Mouse (Mus musculus) liver, embryonic 15.5 days (tissue): ENCODE data around the gene Ccdc107. TPM values are rescaled to one million over a fixed set of nuclear protein-coding genes. Genes with fewer than 3 reads are reported as not detected.

Experiments used
- ATAC-seq: fragments of 200-750 bp; cut with Nextera tagmentation; 2 replicates; pipeline ENCODE4 v1.8.0; 2017; ENCODE audit warnings: moderate number of reproducible peaks, mild to moderate bottlenecking, moderate library complexity; ENCODE audit not compliant: insufficient read depth
- H3K27ac ChIP-seq: fragments of 300-500 bp; sonication (generic); replicated peaks from 2 replicates; pipeline ENCODE4 v1.5.1; 2015; ENCODE audit warnings: mild to moderate bottlenecking, inconsistent platforms
- H3K27me3 ChIP-seq: fragments of 300-500 bp; sonication (generic); 2 replicates; pipeline ENCODE4 v1.6.1; 2015; ENCODE audit warnings: mild to moderate bottlenecking, inconsistent platforms
- H3K36me3 ChIP-seq: fragments of 300-500 bp; sonication (generic); replicated peaks from 2 replicates; pipeline ENCODE4 v1.6.1; 2015; ENCODE audit warnings: moderate library complexity, mild to moderate bottlenecking, inconsistent platforms
- H3K4me1 ChIP-seq: fragments of 300-500 bp; sonication (generic); replicated peaks from 2 replicates; pipeline ENCODE4 v1.6.1; 2015; ENCODE audit warnings: inconsistent platforms
- H3K4me2 ChIP-seq: fragments of 300-500 bp; sonication (generic); 2 replicates; pipeline ENCODE4 v1.6.1; 2015; ENCODE audit warnings: moderate library complexity, mild to moderate bottlenecking, inconsistent platforms
- H3K4me3 ChIP-seq: fragments of 300-500 bp; sonication (generic); replicated peaks from 2 replicates; pipeline ENCODE4 v1.5.1; 2015; ENCODE audit warnings: mild to moderate bottlenecking, inconsistent platforms
- H3K9ac ChIP-seq: fragments of 300-500 bp; sonication (generic); 2 replicates; pipeline ENCODE4 v1.6.1; 2015; ENCODE audit warnings: moderate library complexity, mild to moderate bottlenecking, inconsistent platforms
- H3K9me3 ChIP-seq: fragments of 300-500 bp; sonication (generic); replicated peaks from 2 replicates; pipeline ENCODE4 v1.6.1; 2016; ENCODE audit warnings: inconsistent platforms
- WGBS: fragments of 180-500 bp; shearing (Covaris S2); methylation state at CpG from one replicate; pipeline ENCODE4 v1.1.7; 2015; ENCODE audit warnings: mixed read lengths; ENCODE audit not compliant: insufficient replicate concordance; 5-methylcytosine and 5-hydroxymethylcytosine counted together
- polyA plus RNA-seq: library from polyadenylated mRNA; unstranded; fragments of >200 nt; fragmentation: Nextera tagmentation; extraction: Ambion mirVana; gene quantifications from 2 replicates; pipeline ENCODE4 v1.2.1, GENCODE M21; 2015

The Ccdc107 gene
- polyA plus RNA-seq, 1 experiment from 2014 or later, result 34.2 TPM

- no peak overlapping the region for H3K4me3 ChIP-seq
- H3K36me3 ChIP-seq, result peaks cover 100% of the 10 kb centered on the region
- H3K9ac ChIP-seq, result no peak overlapping the region
- peaks cover 2% of the 10 kb centered on the region; the same call in 1 of the 2 replicates for H3K4me1 ChIP-seq
- H3K27ac ChIP-seq, result no peak overlapping the region
- no peaks in the 10 kb centered on the region for H3K27me3 ChIP-seq
- ATAC-seq, result no peak
- H3K9me3 ChIP-seq, result no peaks in the 10 kb centered on the region
- 87% methylated on average over 8 of the region's 8 CpGs for WGBS
- no peak overlapping the region for H3K4me2 ChIP-seq
These were observed 42.9 kb downstream of the Ccdc107 start for GRCm38 (mm10) chr4:43535628-43536027.

DNA sequence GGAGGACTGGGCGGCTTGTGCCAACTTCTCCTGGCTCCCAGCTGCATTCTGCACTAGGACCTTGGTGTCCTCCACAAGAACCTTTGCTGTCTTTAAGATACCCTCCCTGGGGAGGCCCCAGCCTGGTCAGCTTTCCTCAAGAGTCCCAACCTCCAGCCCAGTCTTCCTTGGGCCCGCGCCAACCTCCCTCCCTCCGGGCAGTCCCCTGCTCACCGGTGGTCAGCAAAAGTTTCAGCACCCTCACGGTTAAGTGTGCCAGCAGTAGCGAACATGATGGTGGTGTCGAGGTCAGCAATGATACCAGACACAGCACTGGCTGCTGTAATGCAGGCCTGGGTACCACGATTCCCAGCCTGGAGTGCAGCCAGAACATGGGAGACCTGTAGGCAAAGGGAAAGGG lies 43.3 kb downstream of the Ccdc107 start:
- Histone ChIP-seq H3K36me3 (peaks cover 100% of the 10 kb centered on the region), H3K9me3 (no peaks in the 10 kb centered on the region), H3K4me2 (no peak overlapping the region), H3K4me1 (no peaks in the 10 kb centered on the region), H3K27me3 (no peaks in the 10 kb centered on the region), H3K4me3 (no peak overlapping the region), H3K9ac (no peak overlapping the region), H3K27ac (no peak overlapping the region)
- ATAC-seq, result no peak
- 91% methylated on average over 9 of the region's 9 CpGs for WGBS

- Histone ChIP-seq H3K9me3 (no peaks in the 10 kb centered on the region), H3K4me3 (no peak overlapping the region), H3K27ac (no peak overlapping the region), H3K4me2 (no peak overlapping the region), H3K4me1 (no peaks in the 10 kb centered on the region), H3K9ac (no peak overlapping the region), H3K36me3 (peaks cover 100% of the 10 kb centered on the region), H3K27me3 (no peaks in the 10 kb centered on the region)
- 92% methylated on average over 3 of the region's 3 CpGs for WGBS
- no peak for ATAC-seq
These were observed 49.3 kb downstream of the Ccdc107 start for GRCm38 (mm10) chr4:43542044-43542443.

Other genes with a start within 250 kb of the Ccdc107 start
- gene Atp8b5, start 225.7 kb upstream of the Ccdc107 start, polyA plus RNA-seq, result 0.08 and 0.09 TPM in 2 replicates
- 1.4 and 2.8 TPM in 2 replicates for gene Rusc2, start 110.9 kb upstream of the Ccdc107 start, polyA plus RNA-seq
- not detected in 2 replicates for gene Fam166b, start 63.8 kb upstream of the Ccdc107 start, polyA plus RNA-seq
- gene Tesk1, start 51.0 kb upstream of the Ccdc107 start, polyA plus RNA-seq, result 1.0 and 1.2 TPM in 2 replicates
- 0.94 and 1.4 TPM in 2 replicates for gene Cd72, start 38.3 kb upstream of the Ccdc107 start, polyA plus RNA-seq
- gene Sit1, start 9.2 kb upstream of the Ccdc107 start, polyA plus RNA-seq, result 0.07 and 0.18 TPM in 2 replicates
- 34.5 and 38.2 TPM in 2 replicates for gene Arhgef39, start 6.8 kb downstream of the Ccdc107 start, polyA plus RNA-seq
- gene Car9, start 14.1 kb downstream of the Ccdc107 start, polyA plus RNA-seq, result 1.3 and 1.9 TPM in 2 replicates
- 34.1 and 47.4 TPM in 2 replicates for gene Tpm2, start 30.9 kb downstream of the Ccdc107 start, polyA plus RNA-seq
- 22.3 and 24.9 TPM in 2 replicates for gene Creb3, start 69.4 kb downstream of the Ccdc107 start, polyA plus RNA-seq
- 37.5 and 40.3 TPM in 2 replicates for gene Tln1, start 69.8 kb downstream of the Ccdc107 start, polyA plus RNA-seq
- 13.6 and 15.7 TPM in 2 replicates for gene Rgp1, start 85.8 kb downstream of the Ccdc107 start, polyA plus RNA-seq
- gene Gba2, start 86.0 kb downstream of the Ccdc107 start, polyA plus RNA-seq, result 16.7 and 18.8 TPM in 2 replicates
- gene Msmp, start 91.6 kb downstream of the Ccdc107 start, polyA plus RNA-seq, result 0.58 TPM in 1 of 2 replicates, not detected in the other
- gene Npr2, start 139.0 kb downstream of the Ccdc107 start, polyA plus RNA-seq, result 0.70 and 0.88 TPM in 2 replicates
- not detected in 2 replicates for gene Spag8, start 160.7 kb downstream of the Ccdc107 start, polyA plus RNA-seq
- 62.9 and 69.4 TPM in 2 replicates for gene Hint2, start 163.6 kb downstream of the Ccdc107 start, polyA plus RNA-seq
- gene Tmem8b, start 176.1 kb downstream of the Ccdc107 start, polyA plus RNA-seq, result 0.15 and 0.20 TPM in 2 replicates
- gene Fam221b, start 176.2 kb downstream of the Ccdc107 start, polyA plus RNA-seq, result 0.81 and 1.1 TPM in 2 replicates
- gene Olfr70, start 207.9 kb downstream of the Ccdc107 start, polyA plus RNA-seq, result not detected in 2 replicates
- not detected in 2 replicates for gene Olfr71, start 217.4 kb downstream of the Ccdc107 start, polyA plus RNA-seq
- gene Hrct1, start 234.3 kb downstream of the Ccdc107 start, polyA plus RNA-seq, result 0.10 and 0.20 TPM in 2 replicates
- 0.02 TPM in 1 of 2 replicates, not detected in the other for gene Spaar, start 237.1 kb downstream of the Ccdc107 start, polyA plus RNA-seq